Mouse (Mus musculus) thymus, adult 2 months (tissue): ENCODE measurements around the gene Gm48551. TPM values are rescaled to one million over a fixed set of nuclear protein-coding genes. Genes with fewer than 3 reads are reported as not detected.

Experiments
- DNase-seq: peaks from one replicate; pipeline ENCODE4 v3.0.0; 2021
- H3K27ac ChIP-seq: fragments of 200-500 bp; 2 replicates; pipeline ENCODE4 v1.5.1; 2012; ENCODE audit warnings: low read length, control low read depth; ENCODE audit not compliant: control insufficient read depth, insufficient read depth
- H3K27me3 ChIP-seq: fragments of 200-500 bp; 2 replicates; pipeline ENCODE4 v1.6.1; 2012; ENCODE audit warnings: mild to moderate bottlenecking, low read length, moderate library complexity, mixed read lengths; ENCODE audit not compliant: control insufficient read depth, insufficient read depth
- H3K36me3 ChIP-seq: fragments of 200-500 bp; 2 replicates; pipeline ENCODE4 v1.6.1; 2012; ENCODE audit warnings: mild to moderate bottlenecking, low read length, moderate library complexity; ENCODE audit not compliant: control insufficient read depth, insufficient read depth
- H3K4me1 ChIP-seq: fragments of 200-500 bp; replicated peaks from 2 replicates; pipeline ENCODE4 v1.6.1; 2012; ENCODE audit warnings: low read length; ENCODE audit not compliant: control insufficient read depth, insufficient read depth
- H3K4me3 ChIP-seq: fragments of 200-500 bp; 2 replicates; pipeline ENCODE4 v1.5.1; 2012; ENCODE audit warnings: mild to moderate bottlenecking, low read length, control low read depth, moderate library complexity; ENCODE audit not compliant: control insufficient read depth, insufficient read depth
- CTCF ChIP-seq: fragments of 200-500 bp; IDR thresholded peaks from 2 replicates; pipeline ENCODE4 v1.5.1; 2012; ENCODE audit warnings: mild to moderate bottlenecking, control low read depth, low read length, moderate library complexity, borderline replicate concordance; ENCODE audit not compliant: control insufficient read depth, poor library complexity, insufficient read depth; ENCODE audit errors: extremely low read depth
- POLR2A ChIP-seq: fragments of 200-500 bp; IDR thresholded peaks from 2 replicates; pipeline ENCODE4 v1.6.1; 2012; ENCODE audit warnings: mild to moderate bottlenecking, low read length, control low read depth, moderate library complexity; ENCODE audit not compliant: control insufficient read depth, poor library complexity, insufficient read depth; ENCODE audit errors: extremely low read depth
- WGBS: fragments of 180-500 bp; shearing (Covaris S2); methylation state at CpG from one replicate; pipeline ENCODE4 v1.1.7; 2018; 5-methylcytosine and 5-hydroxymethylcytosine counted together
- polyA plus RNA-seq: library from polyadenylated mRNA; depleted of rRNA; stranded (reverse); fragments of >200 nt; gene quantifications from 2 replicates; pipeline ENCODE4 v1.2.3, GENCODE M21; 2012

The Gm48551 gene
- polyA plus RNA-seq, 1 experiment: 5.3 TPM

- no peak for DNase-seq
- TF ChIP-seq CTCF (no peak), POLR2A (no peak)
- H3K27me3 ChIP-seq: no peaks in the 10 kb centered on the region
- WGBS: 71% methylated on average over 12 of the region's 12 CpGs
- no peak within 1 kb of the TSS for H3K27ac ChIP-seq
- H3K36me3 ChIP-seq: peaks cover 35% of the 10 kb centered on the region
- H3K4me1 ChIP-seq: no peaks in the 10 kb centered on the region
- no peak within 1 kb of the TSS for H3K4me3 ChIP-seq
Measured at GRCm38 (mm10) chr10:81365672-81366476, 18.4 kb upstream of the Gm48551 start, which contains the start of gene 4930404N11Rik. 4930404N11Rik (minus strand) TSS chr10:81365816.

GRCm38 (mm10) chr10:81366477-81367206, 17.6 kb upstream of the Gm48551 start:
- no peak for TF ChIP-seq CTCF
- no peaks in the 10 kb centered on the region for H3K27me3 ChIP-seq
- no peak for DNase-seq
- H3K4me1 ChIP-seq: no peaks in the 10 kb centered on the region
- no peak overlapping the region for H3K27ac ChIP-seq
- H3K4me3 ChIP-seq: no peak overlapping the region
- H3K36me3 ChIP-seq: peaks cover 39% of the 10 kb centered on the region
- 77% methylated on average over 6 of the region's 6 CpGs for WGBS

GRCm38 (mm10) chr10:81367207-81367495, 17.1 kb upstream of the Gm48551 start:
- Histone ChIP-seq H3K27me3 (no peaks in the 10 kb centered on the region), H3K4me3 (no peak overlapping the region), H3K4me1 (no peaks in the 10 kb centered on the region), H3K27ac (no peak overlapping the region), H3K36me3 (peaks cover 39% of the 10 kb centered on the region)
- DNase-seq: no peak
- 95% methylated on average over 6 of the region's 6 CpGs for WGBS
- no peak for TF ChIP-seq POLR2A
- TF ChIP-seq CTCF: no peak

GRCm38 (mm10) chr10:81375322-81375721, 8.9 kb upstream of the Gm48551 start:
- DNase-seq: no peak
- Histone ChIP-seq H3K4me1 (peaks cover 20% of the 10 kb centered on the region), H3K27me3 (no peaks in the 10 kb centered on the region), H3K27ac (no peak overlapping the region), H3K4me3 (no peak overlapping the region), H3K36me3 (peaks cover 9% of the 10 kb centered on the region)
- 95% methylated on average over 10 of the region's 10 CpGs for WGBS
- TF ChIP-seq CTCF (no peak), POLR2A (no peak)

GRCm38 (mm10) chr10:81376561-81377361, 7.5 kb upstream of the Gm48551 start:
- whole genome bisulfite sequencing: 49% methylated on average over 6 of the region's 6 CpGs
- H3K4me3 ChIP-seq: peak overlapping the region; percentile 73; the same call in 1 of the 2 replicates
- H3K4me1 ChIP-seq: peaks cover 20% of the 10 kb centered on the region
- DNase-seq: peak; percentile 44
- no peak overlapping the region for H3K27ac ChIP-seq
- H3K36me3 ChIP-seq: no peaks in the 10 kb centered on the region
- TF ChIP-seq CTCF (no peak), POLR2A (no peak)
- H3K27me3 ChIP-seq: no peaks in the 10 kb centered on the region

- no peak overlapping the region for H3K27ac ChIP-seq
- TF ChIP-seq CTCF (no peak), POLR2A (no peak)
- no peaks in the 10 kb centered on the region for H3K36me3 ChIP-seq
- no peak for DNase-seq
- peak overlapping the region; percentile 73; the same call in 1 of the 2 replicates for H3K4me3 ChIP-seq
- peaks cover 25% of the 10 kb centered on the region for H3K4me1 ChIP-seq
- no peaks in the 10 kb centered on the region for H3K27me3 ChIP-seq
- WGBS: 3% methylated on average over 2 of the region's 2 CpGs
Measured at GRCm38 (mm10) chr10:81377362-81377664, 7.0 kb upstream of the Gm48551 start.
